Mouse (Mus musculus) midbrain, embryonic 14.5 days (tissue): ENCODE data around the gene Arl5a. TPM values are rescaled to one million over a fixed set of nuclear protein-coding genes. Genes with fewer than 3 reads are reported as not detected.

ENCODE experiments used
- ATAC-seq: fragments of 200-750 bp; cut with Nextera tagmentation; 2 replicates; pipeline ENCODE4 v1.8.0; 2017; ENCODE audit warnings: moderate number of reproducible peaks, moderate library complexity; ENCODE audit not compliant: low FRiP score, low TSS enrichment
- DNase-seq: peaks from one replicate; pipeline ENCODE4 v3.0.0-alpha.2; 2015
- H3K27ac ChIP-seq: fragments of 300-500 bp; sonication (generic); replicated peaks from 2 replicates; pipeline ENCODE4 v1.5.1; 2014; ENCODE audit warnings: mild to moderate bottlenecking, low read depth, low read length, moderate library complexity
- H3K27me3 ChIP-seq: fragments of 300-500 bp; sonication (generic); 2 replicates; pipeline ENCODE4 v1.6.1; 2014; ENCODE audit warnings: low read length, control low read depth, mixed read lengths; ENCODE audit not compliant: control insufficient read depth, insufficient read depth
- H3K36me3 ChIP-seq: fragments of 300-500 bp; sonication (generic); 2 replicates; pipeline ENCODE4 v1.6.1; 2014; ENCODE audit warnings: low read length, control low read depth; ENCODE audit not compliant: control insufficient read depth, insufficient read depth
- H3K4me1 ChIP-seq: fragments of 300-500 bp; sonication (generic); 2 replicates; pipeline ENCODE4 v1.6.1; 2014; ENCODE audit warnings: mild to moderate bottlenecking, antibody characterized with exemption, low read length, control low read depth; ENCODE audit not compliant: control insufficient read depth, insufficient read depth
- H3K4me2 ChIP-seq: fragments of 300-500 bp; sonication (generic); 2 replicates; pipeline ENCODE4 v1.6.1; 2014; ENCODE audit warnings: mild to moderate bottlenecking, low read length, moderate library complexity
- H3K4me3 ChIP-seq: fragments of 300-500 bp; sonication (generic); replicated peaks from 2 replicates; pipeline ENCODE4 v1.5.1; 2014; ENCODE audit warnings: low read depth, low read length
- H3K9ac ChIP-seq: fragments of 300-500 bp; sonication (generic); replicated peaks from 2 replicates; pipeline ENCODE4 v1.6.1; 2014; ENCODE audit warnings: mild to moderate bottlenecking, low read length, moderate library complexity
- H3K9me3 ChIP-seq: fragments of 300-500 bp; sonication (generic); 2 replicates; pipeline ENCODE4 v1.6.1; 2016; ENCODE audit warnings: low read length, control low read depth, mixed read lengths; ENCODE audit not compliant: control insufficient read depth
- WGBS: fragments of 180-500 bp; shearing (Covaris S2); extraction: QIAGEN DNeasy Blood & Tissue Kit; methylation state at CpG from one replicate; pipeline ENCODE4 v1.1.7; 2014; 5-methylcytosine and 5-hydroxymethylcytosine counted together
- polyA plus RNA-seq: library from polyadenylated mRNA; unstranded; fragments of >200 nt; fragmentation: Nextera tagmentation; extraction: Ambion mirVana; gene quantifications from 2 replicates; pipeline ENCODE4 v1.2.1, GENCODE M21; 2014

Arl5a gene
- polyA plus RNA-seq, 1 experiment from 2014 or later, result 66.2 TPM

DNA sequence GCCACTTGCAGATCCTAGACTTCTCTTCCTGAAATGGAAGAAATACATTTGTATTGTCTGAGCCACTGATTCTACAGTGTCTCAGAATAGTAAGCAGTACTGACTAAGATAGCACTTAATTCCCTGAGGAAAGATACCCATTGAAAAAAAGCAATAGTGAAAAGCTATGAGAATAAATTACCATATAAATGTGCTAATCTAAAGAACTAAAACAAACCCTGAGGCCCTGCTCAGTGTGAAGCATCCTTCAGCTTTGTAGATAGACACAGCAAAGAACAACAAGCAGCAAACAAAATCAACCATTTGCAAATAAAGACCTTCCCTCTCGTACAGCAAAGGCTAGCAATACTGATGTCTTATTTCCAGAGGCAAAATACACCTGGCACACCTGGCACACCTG is 65.0 kb downstream of the Arl5a start:
- WGBS, result 29% methylated on average over 1 of the region's 1 CpGs
- DNase-seq (peak; percentile 61), ATAC-seq (peak; percentile 37)
- H3K27ac ChIP-seq, result no peak overlapping the region
- H3K36me3 ChIP-seq, result no peaks in the 10 kb centered on the region
- H3K9me3 ChIP-seq, result no peaks in the 10 kb centered on the region
- H3K4me2 ChIP-seq, result no peak overlapping the region
- H3K4me1 ChIP-seq, result no peaks in the 10 kb centered on the region
- no peaks in the 10 kb centered on the region for H3K27me3 ChIP-seq
- H3K4me3 ChIP-seq, result no peak overlapping the region
- no peak overlapping the region for H3K9ac ChIP-seq

DNA sequence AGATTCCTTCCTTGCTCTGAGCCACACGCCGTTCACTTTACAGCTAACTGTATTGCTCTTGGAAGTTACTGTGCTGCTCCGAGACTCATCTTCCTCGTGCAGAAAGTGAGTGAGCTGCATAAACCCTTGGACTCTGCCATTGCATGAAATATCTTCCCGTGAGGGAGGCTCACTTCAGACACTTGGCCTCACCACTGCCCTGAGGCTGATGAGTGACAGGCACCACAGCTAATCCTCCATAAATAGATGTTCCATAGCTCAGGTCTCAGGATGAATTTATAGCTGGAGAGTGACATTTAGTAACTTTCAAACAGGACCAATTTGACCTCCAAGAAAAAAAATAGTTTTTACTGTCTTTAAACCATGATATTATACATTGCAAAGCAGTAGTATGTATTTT is 66.5 kb downstream of the Arl5a start:
- Histone ChIP-seq H3K36me3 (no peaks in the 10 kb centered on the region), H3K27me3 (no peaks in the 10 kb centered on the region)

DNA sequence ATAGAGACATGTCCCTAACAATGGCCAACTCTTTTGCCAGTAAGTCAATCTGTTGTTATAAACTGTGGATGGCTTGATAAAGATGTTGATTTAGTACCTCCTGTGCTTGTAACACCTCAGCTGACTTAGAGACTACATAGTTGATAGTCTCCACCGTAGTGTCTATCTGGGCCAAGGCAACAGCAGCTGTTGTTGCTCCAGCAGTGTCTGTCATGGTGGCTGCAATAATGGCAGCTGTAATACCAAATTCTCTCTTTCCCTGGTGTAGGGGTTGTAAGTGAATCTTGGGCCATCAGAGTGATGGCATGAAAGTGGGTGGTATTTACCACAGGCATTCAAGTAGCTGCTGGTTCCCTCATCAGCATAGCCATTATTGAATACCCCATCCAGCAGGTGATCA is 73.7 kb downstream of the Arl5a start:
- no peak overlapping the region for H3K4me2 ChIP-seq
- no peak overlapping the region for H3K4me3 ChIP-seq
- DNase-seq (no peak), ATAC-seq (no peak)
- no peaks in the 10 kb centered on the region for H3K36me3 ChIP-seq
- no peaks in the 10 kb centered on the region for H3K4me1 ChIP-seq
- no peak overlapping the region for H3K9ac ChIP-seq
- H3K27me3 ChIP-seq, result no peaks in the 10 kb centered on the region
- no peak overlapping the region for H3K27ac ChIP-seq
- 85% methylated on average over 1 of the region's 1 CpGs for WGBS
- H3K9me3 ChIP-seq, result no peaks in the 10 kb centered on the region

More for the DNA sequence above, 66.5 kb downstream of the Arl5a start:
- Histone ChIP-seq H3K27ac (no peak overlapping the region), H3K9ac (no peak overlapping the region), H3K4me2 (no peak overlapping the region), H3K4me1 (no peaks in the 10 kb centered on the region), H3K9me3 (no peaks in the 10 kb centered on the region), H3K4me3 (no peak overlapping the region)
- ATAC-seq, result no peak
- WGBS, result 75% methylated on average over 5 of the region's 5 CpGs
- DNase-seq, result no peak

Other genes starting within 250 kb of the Arl5a start
- gene Neb, start 46.4 kb downstream of the Arl5a start, polyA plus RNA-seq, result 0.18 and 0.45 TPM in 2 replicates